Mouse (Mus musculus) heart, embryonic 10.5 days (tissue): ENCODE data around the gene Aunip. TPM values are rescaled to one million over a fixed set of nuclear protein-coding genes. Genes with fewer than 3 reads are reported as not detected.
"Not testable (repeated sequence)": the region's sequence is repeated elsewhere in the genome, so short reads cannot be mapped to it uniquely, and the experiment has no call there.

Source experiments
- DNase-seq: peaks from one replicate; pipeline ENCODE4 v3.0.0-alpha.2; 2017; ENCODE audit warnings: low spot score
- H3K27ac ChIP-seq: fragments of 300-500 bp; sonication (generic); 2 replicates; pipeline ENCODE4 v1.5.1; 2016; ENCODE audit warnings: mild to moderate bottlenecking
- H3K27me3 ChIP-seq: fragments of 300-500 bp; sonication (generic); 2 replicates; pipeline ENCODE4 v1.6.1; 2016; ENCODE audit warnings: mild to moderate bottlenecking; ENCODE audit not compliant: poor library complexity, insufficient read depth, severe bottlenecking
- H3K36me3 ChIP-seq: fragments of 300-500 bp; sonication (generic); 2 replicates; pipeline ENCODE4 v1.6.1; 2016; ENCODE audit warnings: mild to moderate bottlenecking, moderate library complexity
- H3K4me1 ChIP-seq: fragments of 300-500 bp; sonication (generic); 2 replicates; pipeline ENCODE4 v1.6.1; 2016; ENCODE audit warnings: mild to moderate bottlenecking
- H3K4me3 ChIP-seq: fragments of 300-500 bp; sonication (generic); 2 replicates; pipeline ENCODE4 v1.5.1; 2016; ENCODE audit warnings: mild to moderate bottlenecking, moderate library complexity
- H3K9me3 ChIP-seq: fragments of 300-500 bp; sonication (generic); 2 replicates; pipeline ENCODE4 v1.6.1; 2016; ENCODE audit warnings: mild to moderate bottlenecking, moderate library complexity
- WGBS: fragments of 180-500 bp; shearing (Covaris S2); methylation state at CpG from one replicate; pipeline ENCODE4 v1.1.7; 2016; 5-methylcytosine and 5-hydroxymethylcytosine counted together
- polyA plus RNA-seq: library from polyadenylated mRNA; unstranded; fragments of >200 nt; fragmentation: Nextera tagmentation; extraction: Ambion mirVana; gene quantifications from 2 replicates; pipeline ENCODE4 v1.2.1, GENCODE M21; 2016

Aunip gene
- polyA plus RNA-seq, 1 experiment from 2014 or later: 17.2 TPM

DNA sequence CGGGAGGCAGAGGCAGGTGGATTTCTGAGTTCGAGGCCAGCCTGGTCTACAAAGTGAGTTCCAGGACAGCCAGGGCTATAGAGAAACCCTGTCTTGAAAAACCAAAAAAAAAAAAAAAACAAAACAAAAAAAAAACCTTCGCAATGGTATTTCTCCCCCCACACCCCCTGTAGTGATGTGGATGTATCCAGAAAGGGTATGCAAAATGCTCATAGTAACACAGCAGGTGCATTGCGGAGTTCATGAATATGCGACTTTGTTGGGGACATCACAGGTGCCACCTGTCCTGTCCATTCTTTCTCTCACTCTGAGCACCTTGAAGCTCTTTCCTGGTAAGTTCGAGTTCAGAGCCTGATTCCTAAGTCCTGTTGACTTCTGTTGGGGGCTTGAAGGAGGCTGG, 16.6 kb upstream of the Aunip start:
- not testable (repeated sequence) for H3K27me3 ChIP-seq, H3K9me3 ChIP-seq, H3K4me3 ChIP-seq, DNase-seq, H3K36me3 ChIP-seq
- Histone ChIP-seq H3K4me1 (peaks cover 57% of the 10 kb centered on the region), H3K27ac (peak overlapping the region; percentile 94; the same call in 1 of the 2 replicates)
- WGBS: 90% methylated on average over 6 of the region's 6 CpGs

DNA sequence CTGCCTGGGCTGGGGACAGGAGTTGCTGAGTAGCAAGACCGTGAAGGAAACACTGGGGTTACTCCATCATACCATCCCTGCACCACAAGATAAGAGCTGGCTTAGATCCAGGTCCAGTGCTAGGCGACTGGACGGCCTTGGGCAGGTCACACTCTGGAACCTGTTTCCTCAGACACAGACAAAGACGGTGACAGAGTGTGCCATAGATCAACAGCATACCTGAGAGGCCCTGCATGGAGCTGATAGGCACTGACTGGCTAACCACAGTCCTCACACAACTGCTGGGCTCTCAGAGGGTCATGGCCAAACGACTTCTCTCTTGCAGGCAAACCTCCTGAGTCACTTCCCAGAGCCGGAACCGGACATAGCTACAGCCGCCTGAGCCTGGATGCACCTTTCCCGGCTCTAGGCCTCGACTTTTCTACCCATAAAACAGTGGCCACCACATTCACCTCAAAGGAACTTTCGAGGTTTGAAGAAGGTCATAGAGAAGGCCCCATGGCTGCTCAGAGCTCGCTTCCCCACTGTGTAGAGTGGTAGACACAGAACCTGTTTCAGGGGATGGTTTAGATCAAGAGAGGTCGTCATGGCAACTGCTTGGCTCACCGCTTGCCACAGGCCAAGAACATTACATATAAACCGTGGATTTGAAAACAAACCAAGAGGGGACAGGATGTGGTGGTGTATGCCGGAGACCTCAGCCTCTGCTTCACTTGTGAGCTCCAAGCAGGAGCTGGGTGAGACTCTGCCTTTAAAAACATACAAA, 15.8 kb upstream of the Aunip start:
- DNase-seq: no peak
- Histone ChIP-seq H3K4me3 (no peak overlapping the region), H3K36me3 (no peaks in the 10 kb centered on the region), H3K4me1 (peaks cover 55% of the 10 kb centered on the region), H3K27me3 (0 out of 2 replicates have a peak, but pooled peaks cover 5% of the 10 kb centered on the region), H3K9me3 (no peaks in the 10 kb centered on the region), H3K27ac (peak overlapping the region; percentile 94)
- 57% methylated on average over 16 of the region's 16 CpGs for WGBS

DNA sequence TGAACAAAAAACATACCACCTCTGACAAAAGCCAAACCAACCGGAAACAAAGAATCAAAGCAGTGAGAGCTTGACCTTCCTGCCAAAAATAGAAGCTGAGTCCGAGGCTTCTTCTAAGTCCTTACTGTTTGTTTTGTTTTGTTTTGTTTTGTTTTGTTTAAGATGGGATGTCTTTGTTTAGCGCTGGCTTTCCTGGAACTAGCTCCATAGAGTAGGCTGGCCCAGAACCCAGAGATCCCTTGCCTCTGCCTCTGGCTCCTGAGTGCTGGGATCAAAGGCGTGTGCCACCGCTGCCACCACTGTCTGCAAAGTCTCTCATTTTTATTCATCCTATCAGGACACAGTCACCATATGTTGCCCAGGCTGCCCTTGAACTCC, 15.3 kb upstream of the Aunip start:
- H3K4me3 ChIP-seq: no peak overlapping the region
- DNase-seq: no peak
- 0 out of 2 replicates have a peak overlapping the region, but pooled peaks have one; percentile 94 for H3K27ac ChIP-seq
- no peaks in the 10 kb centered on the region for H3K36me3 ChIP-seq
- 65% methylated on average over 5 of the region's 5 CpGs for WGBS
- no peaks in the 10 kb centered on the region for H3K9me3 ChIP-seq
- H3K27me3 ChIP-seq: 0 out of 2 replicates have a peak, but pooled peaks cover 5% of the 10 kb centered on the region
- peaks cover 53% of the 10 kb centered on the region for H3K4me1 ChIP-seq

DNA sequence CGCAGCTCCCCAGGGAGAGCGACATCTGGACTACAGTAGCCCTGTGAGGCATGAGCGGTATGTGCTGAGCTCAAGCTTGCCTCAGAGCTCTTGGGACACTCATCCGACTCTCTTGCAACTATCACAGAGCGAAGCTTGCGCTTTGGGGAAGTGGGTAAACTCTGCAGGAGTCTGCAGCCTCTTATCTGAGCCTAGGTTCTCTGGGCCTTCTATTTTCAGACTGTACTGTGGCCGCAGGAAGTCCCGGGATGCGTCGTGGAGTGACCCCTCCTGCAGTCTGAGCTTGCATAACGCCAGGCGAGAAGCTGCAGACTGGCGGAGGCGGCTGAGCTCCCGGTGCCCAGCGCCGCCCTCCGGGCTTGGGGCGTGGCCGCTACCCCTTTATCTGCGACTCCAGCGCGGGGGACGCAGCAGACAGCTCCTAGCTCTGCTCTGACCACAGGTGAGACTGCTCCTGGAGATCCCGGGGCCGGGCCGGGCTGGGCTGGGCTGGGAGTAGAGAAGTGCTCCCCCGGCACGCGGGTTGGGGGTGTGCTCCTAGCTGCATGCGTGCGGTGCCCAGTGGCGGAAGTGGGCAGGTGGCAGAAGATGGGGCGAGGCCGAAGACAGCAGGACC, 14.1 kb upstream of the Aunip start, which contains the start of gene Paqr7:
Gene Paqr7, plus strand, starts transcription at position 103 of the 616 bp plus-strand sequence.
- H3K4me3 ChIP-seq: peak within 1 kb of the TSS; percentile 81
- H3K4me1 ChIP-seq: peaks cover 50% of the 10 kb centered on the region
- WGBS: 1% methylated on average over 35 of the region's 35 CpGs
- H3K27me3 ChIP-seq: 0 out of 2 replicates have a peak, but pooled peaks cover 5% of the 10 kb centered on the region
- no peaks in the 10 kb centered on the region for H3K9me3 ChIP-seq
- DNase-seq: peak; percentile 88
- H3K27ac ChIP-seq: peak within 1 kb of the TSS; percentile 94
- no peaks in the 10 kb centered on the region for H3K36me3 ChIP-seq

DNA sequence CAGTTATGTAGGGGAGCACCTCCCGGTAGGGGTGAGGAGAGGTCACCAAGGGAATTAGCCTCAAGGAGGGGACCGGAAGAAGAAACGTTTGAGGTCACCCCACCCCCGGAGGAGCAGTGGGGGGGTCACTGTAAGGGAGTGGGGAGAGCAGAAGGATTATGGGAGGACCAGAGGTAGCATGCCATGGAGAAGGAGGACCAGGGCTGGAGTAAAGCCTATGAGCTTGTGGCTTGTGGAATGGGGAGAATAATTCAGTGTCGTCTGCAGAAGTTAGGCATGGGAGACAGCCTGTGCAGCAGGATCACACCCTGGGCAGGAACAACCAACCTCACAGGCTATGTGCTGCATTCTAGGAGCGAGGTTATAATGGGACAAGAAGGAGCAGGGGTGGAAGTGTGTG, 13.6 kb upstream of the Aunip start:
- Histone ChIP-seq H3K4me1 (peaks cover 54% of the 10 kb centered on the region), H3K9me3 (no peaks in the 10 kb centered on the region), H3K27me3 (0 out of 2 replicates have a peak, but pooled peaks cover 5% of the 10 kb centered on the region), H3K27ac (peak overlapping the region; percentile 94), H3K36me3 (no peaks in the 10 kb centered on the region), H3K4me3 (peak overlapping the region; percentile 81)
- 10% methylated on average over 6 of the region's 6 CpGs for WGBS
- DNase-seq: no peak

DNA sequence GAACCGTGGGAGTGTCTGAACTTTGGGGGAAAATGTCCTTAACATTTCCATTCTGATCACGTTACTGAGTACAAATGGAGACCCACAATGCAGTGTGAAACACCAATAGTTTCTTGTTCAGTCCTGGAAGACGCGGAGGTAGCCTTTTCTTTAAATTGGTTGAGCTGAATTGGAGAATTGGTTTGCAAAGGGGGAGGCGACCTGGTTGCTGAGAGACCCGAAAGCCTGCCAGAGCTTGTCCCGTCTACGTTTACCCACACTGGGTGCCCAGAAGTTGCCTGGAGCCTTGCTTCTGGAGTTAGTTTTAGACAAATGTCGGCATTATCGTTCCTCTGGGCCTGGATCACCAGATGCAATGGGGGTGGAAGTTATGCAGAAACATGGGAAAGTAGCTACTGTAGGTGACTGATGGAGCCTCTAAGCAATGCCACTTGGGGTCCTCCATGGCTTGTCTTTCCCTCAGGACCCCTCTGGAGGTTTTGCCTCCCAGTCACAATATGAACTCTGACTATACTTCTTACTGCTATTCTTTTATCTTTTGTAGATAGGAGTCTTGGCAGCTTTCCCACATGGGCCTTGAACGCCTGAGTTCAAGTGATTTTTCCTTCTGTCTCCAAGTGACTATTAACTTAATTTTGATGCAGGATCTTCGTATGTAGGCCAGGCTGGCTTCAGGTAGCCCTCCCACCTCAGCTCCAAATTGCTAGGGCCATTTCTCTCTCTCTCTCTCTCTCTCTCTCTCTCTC, 12.6 kb upstream of the Aunip start:
- DNase-seq: no peak
- H3K27ac ChIP-seq: no peak overlapping the region
- H3K9me3 ChIP-seq: no peaks in the 10 kb centered on the region
- 76% methylated on average over 12 of the region's 12 CpGs for WGBS
- H3K4me3 ChIP-seq: peak overlapping the region; percentile 81; the same call in 1 of the 2 replicates
- no peaks in the 10 kb centered on the region for H3K36me3 ChIP-seq
- H3K4me1 ChIP-seq: peaks cover 54% of the 10 kb centered on the region
- H3K27me3 ChIP-seq: no peaks in the 10 kb centered on the region

DNA sequence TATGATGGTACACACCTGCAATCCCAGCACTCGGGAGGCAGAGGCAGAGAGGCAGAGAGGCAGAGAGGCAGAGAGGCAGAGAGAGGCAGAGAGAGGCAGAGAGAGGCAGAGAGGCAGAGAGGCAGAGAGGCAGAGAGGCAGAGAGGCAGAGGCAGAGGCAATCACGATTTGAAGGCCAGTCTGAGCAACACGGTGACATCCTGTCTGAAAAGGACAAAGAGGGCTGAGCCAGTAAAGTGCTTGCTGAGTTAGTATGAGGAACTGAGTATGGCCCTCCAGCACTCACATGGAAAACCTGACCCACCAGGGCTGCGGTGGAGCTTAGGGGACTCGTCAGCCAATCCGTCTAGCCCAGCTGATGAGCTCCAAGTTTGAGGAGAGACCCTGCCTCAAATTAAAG, 11.8 kb upstream of the Aunip start:
- peaks cover 54% of the 10 kb centered on the region for H3K4me1 ChIP-seq
- H3K9me3 ChIP-seq, H3K36me3 ChIP-seq, H3K27ac ChIP-seq, DNase-seq, H3K27me3 ChIP-seq, H3K4me3 ChIP-seq: not testable (repeated sequence)
- WGBS: 82% methylated on average over 6 of the region's 6 CpGs

DNA sequence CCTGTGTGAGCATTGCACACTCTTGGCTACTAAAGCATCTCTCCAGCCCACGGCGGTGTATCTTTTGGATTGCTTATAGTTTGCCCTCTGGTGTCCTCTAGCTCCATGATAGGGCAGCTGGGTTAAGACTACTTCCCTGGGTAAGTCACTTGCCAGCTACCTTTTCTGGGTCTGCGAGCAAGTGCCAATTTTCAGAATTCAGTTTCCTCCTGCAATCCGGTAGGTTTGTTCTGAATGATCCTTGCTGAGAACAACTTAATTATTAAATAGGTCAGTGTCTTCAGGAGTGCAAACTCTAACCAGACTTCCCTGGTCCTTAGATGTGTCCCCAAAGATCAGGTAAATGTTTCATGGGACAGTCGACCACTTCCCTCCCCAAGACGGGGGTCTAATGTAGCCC, 9.7 kb upstream of the Aunip start:
- Histone ChIP-seq H3K27me3 (no peaks in the 10 kb centered on the region), H3K27ac (no peak overlapping the region), H3K4me1 (peaks cover 35% of the 10 kb centered on the region), H3K36me3 (no peaks in the 10 kb centered on the region), H3K4me3 (no peak overlapping the region), H3K9me3 (no peaks in the 10 kb centered on the region)
- WGBS: 88% methylated on average over 6 of the region's 6 CpGs
- DNase-seq: no peak

DNA sequence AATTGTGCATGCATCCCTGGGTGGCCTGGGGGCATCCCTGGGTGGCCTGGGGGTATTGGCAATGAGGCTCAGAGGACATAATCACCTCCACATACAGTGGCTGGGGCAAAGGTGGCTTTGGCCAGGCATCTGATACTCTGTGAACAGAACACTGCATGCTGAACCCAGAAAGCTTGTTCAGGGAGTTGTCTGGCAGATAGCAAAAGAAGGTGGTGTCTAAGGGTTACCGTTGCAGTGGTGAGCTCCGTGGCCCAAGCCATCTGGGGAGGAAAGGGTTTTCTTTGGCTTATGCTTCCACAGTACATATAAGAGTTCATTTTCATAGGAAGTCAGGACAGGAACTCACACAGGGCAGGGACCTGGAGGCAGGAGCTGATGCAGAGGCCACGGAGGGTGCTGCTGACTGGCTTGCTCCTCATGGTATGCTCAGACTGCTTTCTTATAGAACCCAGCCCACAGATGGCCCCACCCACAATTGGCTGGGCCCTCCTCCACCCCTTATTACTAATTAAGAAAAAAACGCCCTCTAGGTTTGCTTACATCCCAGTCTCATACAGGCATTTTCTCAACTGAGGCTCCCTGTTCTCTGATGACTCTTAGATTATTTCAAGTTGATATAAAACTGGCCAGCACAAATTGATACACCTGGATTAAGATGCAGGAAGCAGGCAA, 7.0 kb upstream of the Aunip start:
- no peak overlapping the region for H3K27ac ChIP-seq
- H3K9me3 ChIP-seq: no peaks in the 10 kb centered on the region
- peaks cover 14% of the 10 kb centered on the region for H3K36me3 ChIP-seq
- no peak overlapping the region for H3K4me3 ChIP-seq
- no peak for DNase-seq
- WGBS: 85% methylated on average over 4 of the region's 4 CpGs
- peaks cover 13% of the 10 kb centered on the region for H3K4me1 ChIP-seq
- H3K27me3 ChIP-seq: no peaks in the 10 kb centered on the region

DNA sequence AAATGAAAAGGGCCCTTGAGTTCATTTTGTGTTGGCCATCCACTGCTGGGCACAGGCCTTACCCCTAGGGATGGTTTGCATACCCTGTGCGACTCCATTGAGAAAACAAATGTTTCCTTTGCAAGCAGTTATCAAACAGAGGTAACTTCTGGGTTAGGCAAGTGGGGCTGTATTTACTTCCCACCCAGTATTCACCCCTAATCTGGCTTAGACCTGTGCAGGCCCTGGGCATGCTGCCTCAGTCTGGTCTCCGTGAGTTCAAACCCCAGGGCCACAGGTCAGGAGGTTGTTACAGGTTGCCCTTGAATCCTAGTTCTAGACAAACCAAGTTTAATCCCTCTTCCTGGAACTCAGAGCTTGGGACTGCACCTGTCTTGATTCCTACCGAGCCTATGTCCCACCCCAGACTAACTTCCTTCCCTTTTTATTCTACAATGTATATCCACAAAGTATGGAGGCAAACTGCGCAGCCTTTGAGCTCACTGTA, 5.5 kb upstream of the Aunip start:
- Histone ChIP-seq H3K4me1 (peaks cover 13% of the 10 kb centered on the region), H3K27me3 (no peaks in the 10 kb centered on the region), H3K36me3 (peaks cover 14% of the 10 kb centered on the region), H3K27ac (no peak overlapping the region), H3K4me3 (no peak overlapping the region), H3K9me3 (no peaks in the 10 kb centered on the region)
- WGBS: 87% methylated on average over 4 of the region's 4 CpGs
- DNase-seq: no peak

DNA sequence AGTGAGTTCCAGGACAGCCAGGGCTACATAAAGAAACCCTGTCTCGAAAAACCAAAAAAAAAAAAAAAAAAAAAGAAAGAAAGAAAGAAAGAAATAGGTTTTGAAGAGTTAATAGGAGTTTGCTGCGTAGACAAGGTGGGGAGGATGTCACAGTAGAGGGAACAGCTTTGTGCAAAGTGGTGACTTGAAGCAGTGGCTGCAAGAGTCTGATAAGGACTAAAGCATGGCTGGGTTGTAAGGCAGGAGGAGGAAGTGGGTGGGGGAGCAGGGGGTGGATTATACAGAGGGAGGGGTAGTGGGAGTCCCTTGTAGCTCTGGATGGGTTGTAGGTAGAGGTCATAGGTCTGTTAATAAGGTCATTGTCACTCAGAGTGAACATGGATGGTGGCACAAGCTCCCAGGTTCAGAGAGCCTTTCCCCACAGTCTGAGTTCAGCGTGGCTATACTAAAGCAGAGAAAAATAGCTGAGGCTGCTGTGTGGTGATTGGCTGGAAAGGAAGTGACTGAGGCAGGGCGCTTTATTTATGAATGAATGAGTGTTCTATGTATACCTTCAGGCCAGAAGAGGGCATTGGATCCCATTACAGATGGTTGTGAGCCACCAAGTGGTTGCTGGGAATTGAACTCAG, 4.7 kb upstream of the Aunip start:
- Histone ChIP-seq H3K27me3 (no peaks in the 10 kb centered on the region), H3K27ac (peak overlapping the region; percentile 22; the same call in 1 of the 2 replicates), H3K36me3 (peaks cover 14% of the 10 kb centered on the region), H3K9me3 (no peaks in the 10 kb centered on the region), H3K4me1 (peaks cover 17% of the 10 kb centered on the region), H3K4me3 (no peak overlapping the region)
- 63% methylated on average over 3 of the region's 4 CpGs for WGBS
- peak; percentile 88 for DNase-seq

DNA sequence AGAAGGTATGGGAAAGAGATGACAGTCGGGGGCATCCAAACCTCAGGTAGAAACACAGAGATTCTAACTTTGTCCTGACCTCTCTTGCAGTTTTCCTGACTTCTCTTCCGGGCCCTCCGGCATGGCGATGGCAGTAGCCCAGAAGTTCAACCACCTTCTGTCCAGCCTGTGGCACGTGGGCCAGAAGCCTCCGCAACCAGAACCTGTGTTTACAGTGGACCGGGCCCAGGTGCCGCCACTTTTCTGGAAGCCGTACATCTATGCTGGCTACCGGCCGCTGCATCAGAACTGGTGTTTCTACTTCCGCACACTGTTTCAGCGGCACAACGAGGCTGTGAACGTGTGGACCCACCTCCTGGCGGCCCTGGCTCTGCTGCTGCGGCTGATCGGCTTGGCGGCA, 4.1 kb upstream of the Aunip start:
- Histone ChIP-seq H3K36me3 (peaks cover 14% of the 10 kb centered on the region), H3K27ac (no peak overlapping the region), H3K9me3 (no peaks in the 10 kb centered on the region), H3K4me1 (peaks cover 18% of the 10 kb centered on the region), H3K4me3 (no peak overlapping the region), H3K27me3 (no peaks in the 10 kb centered on the region)
- no peak for DNase-seq
- 83% methylated on average over 19 of the region's 19 CpGs for WGBS
